Mouse (Mus musculus) cerebellum, adult 9-11 months (tissue): ENCODE data around the gene Rnf208.
A peak's percentile ranks its signal among the peaks of the same experiment; 100 is the strongest.

Experiments used
- DNase-seq: peaks from one replicate; pipeline ENCODE4 v3.0.0; 2022

Gene Rnf208

DNA sequence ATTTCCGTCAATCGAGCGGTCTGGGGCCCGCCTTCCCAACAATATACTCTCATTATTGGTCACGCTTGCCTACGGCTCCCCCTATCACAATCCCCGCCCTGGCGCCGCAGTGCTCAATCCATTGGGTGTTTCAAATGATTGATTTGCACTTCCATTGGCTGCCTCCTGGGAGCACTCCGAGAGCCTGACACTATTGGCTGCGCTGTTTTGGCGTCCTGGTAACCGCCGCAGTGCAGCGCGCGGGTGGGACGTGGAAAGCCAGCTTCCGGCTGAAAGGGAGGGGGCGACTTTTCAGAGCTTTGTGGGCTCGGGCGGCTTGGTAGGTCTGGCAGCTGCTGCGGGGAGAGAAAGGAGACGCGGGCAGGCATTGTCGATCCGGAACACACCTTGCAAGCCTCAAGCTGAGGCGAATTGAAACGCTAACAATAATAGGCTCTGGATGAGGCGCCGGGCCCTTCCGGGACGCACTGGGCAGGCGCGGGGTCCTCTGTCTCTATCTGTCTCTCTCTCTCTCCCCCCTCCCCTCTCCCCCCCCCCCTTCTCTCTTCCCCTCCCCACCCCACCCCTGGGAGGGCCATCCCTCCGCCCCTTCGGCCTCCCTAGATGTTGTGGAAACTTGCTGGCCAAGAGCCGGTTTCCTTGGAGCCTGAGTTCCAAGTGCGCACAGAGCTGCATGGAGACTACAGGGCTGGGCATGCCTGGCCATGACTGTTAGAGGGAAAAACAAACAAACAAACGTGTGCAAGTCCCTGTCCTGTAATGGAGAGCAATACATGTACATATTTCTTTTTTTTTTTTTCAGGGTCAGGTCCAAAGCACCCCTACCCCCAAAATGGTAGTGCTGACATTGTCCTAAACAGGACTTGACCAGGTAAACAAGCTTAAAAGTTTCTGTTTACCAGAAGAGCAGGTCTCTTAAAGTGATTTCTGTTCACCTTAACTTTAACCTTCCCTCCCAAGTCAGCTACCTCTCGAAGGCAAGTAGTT is 17.0 kb upstream of the Rnf208 start:
- peak; percentile 100 for DNase-seq

GRCm38 (mm10) chr2:25225811-25226379 is 16.2 kb upstream of the Rnf208 start:
- DNase-seq, result peak; percentile 45

DNA sequence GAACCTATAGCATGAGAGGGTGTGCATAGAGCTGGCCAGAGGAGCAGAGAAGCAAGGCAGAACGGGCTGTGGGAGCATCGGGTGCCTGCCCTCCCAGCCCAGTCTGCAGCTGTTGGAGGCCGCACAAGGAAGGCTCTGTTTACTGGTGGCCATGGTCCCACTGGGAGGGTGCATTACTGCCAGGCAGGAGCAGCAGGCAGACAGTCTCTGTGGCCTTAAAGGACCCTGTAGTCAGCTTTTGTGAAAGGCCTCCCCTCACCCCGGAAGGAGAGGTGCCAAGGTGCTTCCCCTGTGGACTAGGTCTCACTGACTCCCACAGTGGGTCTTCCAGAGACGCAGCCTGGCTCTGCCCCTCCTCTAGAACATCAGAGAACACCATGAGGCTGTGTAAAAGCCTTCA is 15.2 kb upstream of the Rnf208 start:
- DNase-seq, result peak; percentile 72

DNA sequence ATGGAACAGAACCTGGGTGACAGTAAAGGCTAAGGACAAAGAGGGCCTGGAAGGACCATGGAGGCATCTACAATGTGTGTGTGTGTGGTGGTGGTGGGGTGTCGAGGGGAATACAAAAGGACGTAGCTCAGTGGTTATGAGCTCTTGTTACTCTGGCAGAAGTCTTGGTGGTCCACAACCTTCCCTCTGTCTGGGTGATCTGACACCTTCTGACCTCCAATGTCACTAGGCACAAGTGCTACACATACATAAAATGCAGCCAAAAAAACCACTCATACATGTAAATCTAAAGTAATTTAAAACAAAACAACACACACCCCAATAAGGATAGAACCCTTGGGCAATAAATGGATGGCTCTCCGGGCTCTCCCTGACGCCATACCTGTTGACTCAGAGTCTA is 14.6 kb upstream of the Rnf208 start:
- no peak for DNase-seq

- DNase-seq, result peak; percentile 93
Observed at GRCm38 (mm10) chr2:25228431-25228889, 13.6 kb upstream of the Rnf208 start.

- DNase-seq, result peak; percentile 70
Observed at GRCm38 (mm10) chr2:25228995-25229530, 13.0 kb upstream of the Rnf208 start.

DNA sequence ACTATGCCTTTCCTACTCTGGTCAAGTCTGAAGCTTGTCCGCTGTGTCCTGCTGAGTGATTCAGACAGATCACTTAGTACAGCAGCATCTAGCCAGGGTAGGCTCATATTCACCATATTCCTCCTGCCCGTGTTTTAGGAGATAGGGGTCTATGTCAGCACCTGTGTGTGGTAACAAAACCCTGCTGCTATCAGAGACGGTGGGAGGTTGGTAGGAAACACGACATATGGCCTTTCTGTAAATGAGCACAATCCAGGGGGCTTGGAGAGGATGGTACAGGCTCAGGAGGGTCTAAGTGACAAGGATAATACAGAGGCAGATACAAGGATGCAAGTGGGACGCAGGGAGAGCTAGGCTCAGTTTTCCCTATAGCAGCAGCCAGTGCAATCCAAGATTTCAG is 12.5 kb upstream of the Rnf208 start:
- no peak for DNase-seq

DNA sequence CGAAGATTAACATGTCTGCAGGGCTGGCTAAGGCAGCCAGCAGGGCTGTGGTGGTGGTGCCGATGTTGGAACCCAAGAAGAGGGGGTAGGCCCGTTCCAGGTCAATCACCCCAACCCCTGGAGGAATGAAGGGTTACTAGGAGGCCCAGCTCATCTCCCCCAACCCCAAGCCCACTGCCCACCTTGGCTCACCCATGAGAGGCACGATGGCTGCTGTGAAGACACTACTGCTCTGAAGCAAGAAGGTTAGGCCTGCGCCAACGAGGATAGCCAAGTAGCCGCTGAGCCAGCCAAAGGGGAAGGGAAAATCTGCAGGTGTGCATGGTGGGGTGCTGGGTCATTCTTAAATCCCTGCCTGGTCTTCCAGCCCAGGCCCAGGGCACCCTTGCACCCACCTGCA is 11.5 kb upstream of the Rnf208 start:
- no peak for DNase-seq

GRCm38 (mm10) chr2:25231038-25231437 is 11.0 kb upstream of the Rnf208 start:
- no peak for DNase-seq

GRCm38 (mm10) chr2:25233421-25233820 is 8.6 kb upstream of the Rnf208 start:
- DNase-seq, result no peak

DNA sequence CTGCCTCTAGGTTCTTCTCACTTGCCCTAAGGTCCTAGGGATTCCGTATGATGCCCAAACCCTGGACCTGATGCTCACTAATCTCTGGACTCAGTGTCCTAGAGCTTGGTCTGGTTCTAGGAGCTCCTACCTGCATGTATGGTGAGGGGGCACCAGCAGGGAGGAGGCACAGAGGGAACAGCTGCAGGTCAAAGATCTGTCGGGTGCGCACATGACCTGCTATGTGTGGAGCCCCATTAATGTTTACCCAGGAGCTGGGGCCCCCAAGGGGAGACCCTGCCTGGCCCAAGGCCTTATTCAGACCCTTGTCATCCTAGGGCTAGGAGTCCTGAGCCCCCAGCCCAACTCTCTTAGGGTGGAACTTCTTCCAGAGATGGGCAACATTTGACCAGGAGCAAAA is 8.0 kb upstream of the Rnf208 start, which contains the start of gene Slc34a3:
Slc34a3 (minus strand) TSS at position 315 of the 400 bp plus-strand sequence.
- DNase-seq, result no peak

- DNase-seq, result no peak
Observed at GRCm38 (mm10) chr2:25234551-25235220, 7.4 kb upstream of the Rnf208 start.

- DNase-seq, result no peak
Observed at GRCm38 (mm10) chr2:25236614-25237013, 5.4 kb upstream of the Rnf208 start, which contains the start of gene Rnf224. Gene Rnf224, minus strand, starts transcription at chr2:25236787.

- DNase-seq, result no peak
Observed at GRCm38 (mm10) chr2:25237522-25237921, 4.5 kb upstream of the Rnf208 start.

- no peak for DNase-seq
Observed at GRCm38 (mm10) chr2:25238106-25238505, 3.9 kb upstream of the Rnf208 start.

GRCm38 (mm10) chr2:25239766-25240165 is 2.3 kb upstream of the Rnf208 start:
- peak; percentile 60 for DNase-seq

DNA sequence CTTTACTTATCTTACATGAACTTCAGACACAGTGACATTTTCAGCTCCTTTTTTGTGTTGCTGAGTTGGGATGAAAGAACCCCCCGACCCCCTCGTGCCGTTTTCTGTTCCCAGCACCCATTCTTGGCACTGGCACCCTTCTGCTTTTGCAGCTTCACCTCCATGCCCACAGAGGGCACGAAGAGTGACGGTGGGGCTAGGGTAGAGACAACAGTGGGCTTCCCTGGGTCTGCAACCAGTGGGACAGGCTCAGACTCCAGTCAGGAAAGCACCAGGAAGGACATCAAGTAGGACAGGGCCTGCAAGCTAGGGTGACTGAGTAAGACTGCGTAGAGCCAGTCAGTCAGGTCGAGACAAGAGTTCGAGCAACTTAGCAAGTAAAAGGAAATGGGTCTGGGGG is 1.7 kb upstream of the Rnf208 start:
- peak; percentile 56 for DNase-seq

DNA sequence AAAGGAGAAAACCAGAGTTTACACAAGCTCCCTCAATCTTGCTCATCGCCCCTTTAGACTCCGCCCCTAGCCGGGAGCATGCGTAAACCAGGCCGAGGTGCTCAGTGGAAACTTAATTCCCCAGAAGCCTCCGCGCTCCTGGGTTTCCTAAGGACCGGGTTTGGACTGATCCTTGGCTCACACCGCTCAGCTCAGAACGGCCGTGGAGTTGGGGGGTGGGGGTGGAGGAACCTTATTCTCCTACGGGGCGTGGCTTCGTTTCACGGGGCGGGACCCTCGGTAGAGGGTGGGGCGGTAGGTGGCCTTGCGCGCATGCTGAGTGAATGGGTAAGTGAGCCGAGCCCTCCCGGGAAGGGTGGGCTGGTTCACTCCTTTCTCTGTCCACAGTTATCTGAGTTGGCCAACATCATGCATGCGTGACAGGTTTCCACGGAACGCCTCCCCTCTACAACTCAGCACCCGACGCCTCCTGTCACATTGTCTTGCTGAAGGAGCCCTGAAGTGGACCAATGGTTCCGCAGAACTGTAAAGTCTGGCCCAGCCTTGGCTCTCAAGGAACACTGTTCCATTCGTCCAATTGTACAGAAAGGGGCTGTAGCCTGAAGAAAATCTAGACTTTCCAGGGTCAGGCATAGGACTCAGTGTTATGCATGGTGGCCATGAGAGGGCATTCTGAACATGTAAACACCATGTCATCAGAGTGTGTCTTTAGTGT is 1.2 kb upstream of the Rnf208 start:
- DNase-seq, result peak; percentile 83

GRCm38 (mm10) chr2:25241438-25241775 is 648 bp upstream of the Rnf208 start:
- peak; percentile 60 for DNase-seq

- peak; percentile 63 for DNase-seq
Observed at GRCm38 (mm10) chr2:25243342-25243741, 1.3 kb downstream of the Rnf208 start.

DNA sequence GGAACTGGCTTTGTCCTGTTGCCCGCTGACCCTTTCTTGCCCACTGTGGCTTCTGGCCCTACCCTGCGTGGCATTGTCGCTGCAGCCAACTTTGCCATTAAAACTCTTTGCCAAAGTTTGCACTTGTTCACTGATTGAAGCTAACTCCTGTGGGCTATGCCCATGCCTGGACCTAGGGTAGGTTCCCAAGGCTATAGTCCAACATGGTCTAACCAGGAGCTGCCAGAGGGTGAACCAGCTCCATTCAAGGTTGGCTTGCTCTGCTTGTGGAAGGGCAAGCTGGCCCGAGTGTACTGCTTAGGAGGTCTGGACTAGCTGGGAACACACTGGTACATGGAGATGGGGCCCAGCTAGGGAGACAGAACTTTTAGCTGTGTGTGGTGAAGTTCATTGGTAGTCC is 2.1 kb downstream of the Rnf208 start:
- no peak for DNase-seq
